Mouse (Mus musculus): Measurements from ENCODE around the gene Il15ra.

DNA sequence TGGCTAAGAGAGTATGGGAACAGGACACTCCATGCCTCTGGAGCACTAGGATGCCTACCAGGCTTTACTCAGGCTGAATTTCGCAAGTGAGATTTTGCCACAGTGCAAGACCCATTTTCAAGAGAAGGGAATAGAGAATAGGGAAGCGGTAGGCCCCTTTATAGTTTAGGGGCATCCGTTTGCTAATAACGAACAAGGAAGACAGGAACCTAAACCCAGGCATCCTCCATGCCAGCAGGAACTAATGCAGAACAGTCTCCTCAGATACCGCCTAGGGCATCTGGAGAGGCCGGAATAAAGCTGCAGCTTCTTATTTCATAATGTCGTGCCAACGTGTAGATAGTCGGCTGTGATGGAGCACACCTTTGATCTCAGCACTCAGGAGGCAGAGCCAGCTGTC is 17.5 kb downstream of the Il15ra start:
- TF ChIP-seq POLR2A (IDR thresholded peaks at IDR 0.05; ENCODE audit: insufficient read depth, low read length) (no peak), EP300 (IDR thresholded peaks at IDR 0.05; ENCODE audit: insufficient read depth, low read depth, low read length) (no peak)
